In the genomic region with DNA sequence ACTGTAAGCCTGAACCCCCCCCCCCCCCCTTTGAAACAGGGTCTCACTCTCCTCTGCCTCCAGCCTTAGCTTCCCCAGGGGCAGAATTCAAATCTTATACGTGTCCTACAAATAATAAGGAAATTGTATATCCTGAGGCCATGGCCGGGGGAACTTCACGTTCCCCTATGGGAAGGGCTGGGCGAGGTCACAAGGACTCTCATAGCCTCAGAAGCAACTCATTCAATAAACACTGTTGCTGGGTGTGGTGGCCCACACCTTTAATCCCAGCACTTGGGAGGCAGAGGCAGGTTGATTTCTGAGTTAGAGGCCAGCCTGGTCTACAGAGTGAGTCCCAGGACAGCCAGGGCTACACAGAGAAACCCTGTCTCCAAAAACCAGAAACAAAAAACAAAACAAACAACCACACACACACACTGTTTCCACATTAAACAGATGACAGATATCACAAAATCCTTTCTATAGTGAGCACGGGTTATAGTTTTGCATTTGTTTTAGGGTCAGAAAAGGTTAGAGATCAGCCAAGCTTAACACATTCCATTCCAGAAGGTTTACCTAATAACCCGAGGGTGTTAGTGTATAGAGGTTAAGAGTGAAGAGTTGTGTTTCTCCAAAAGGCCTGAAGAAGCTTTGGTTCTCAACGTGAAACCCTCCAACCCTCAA, we compare ENCODE assay signal across 1 mouse cellular context.
TF ChIP-seq lines count a peak whose summit lies in the region.

No protein-coding gene starts in this region.

TF ChIP-seq in ES-E14, 5 proteins besides CTCF, POLR2A, EP300 and RAD21:
- TF ChIP-seq ZNF384 (IDR thresholded peaks at IDR 0.05; ENCODE audit: low read depth, low read length) (no peak), HCFC1 (IDR thresholded peaks at IDR 0.05; ENCODE audit: borderline replicate concordance, insufficient read depth, low read length) (no peak), CHD2 (IDR thresholded peaks at IDR 0.05; ENCODE audit: low read depth, low read length) (no peak), MAFK (IDR thresholded peaks at IDR 0.05; ENCODE audit: insufficient read depth, low read depth, low read length) (no peak), ZC3H11A (IDR thresholded peaks at IDR 0.05; ENCODE audit: borderline replicate concordance, low read depth, low read length) (no peak)
